Mouse (Mus musculus): ENCODE data around the gene Stk24.

- no peak for TF ChIP-seq CTCF (conservative IDR thresholded peaks at IDR 0.05; ENCODE audit: low read length)
- TF ChIP-seq NANOG (IDR thresholded peaks at IDR 0.05; ENCODE audit: borderline replicate concordance, low read length): no peak
- no peak for TF ChIP-seq POU5F1 (IDR thresholded peaks at IDR 0.05; ENCODE audit: borderline replicate concordance, low read length)
These were observed 68.7 kb downstream of the Stk24 start for GRCm38 (mm10) chr14:121311083-121311482.
